Mouse (Mus musculus) kidney, postnatal 10 days (tissue): ENCODE data around the gene Rbm3.

ENCODE experiments used
- DNase-seq: peaks from one replicate; pipeline ENCODE4 v3.0.0; 2021; ENCODE audit warnings: mixed read lengths

The Rbm3 gene

GRCm38 (mm10) chrX:8145153-8145991 is at the start of gene Rbm3:
TSS of gene Rbm3 (minus strand) at chrX:8145880.
- peak; percentile 90 for DNase-seq

- no peak for DNase-seq
Measured at GRCm38 (mm10) chrX:8193419-8193723, 47.7 kb upstream of the Rbm3 start, which contains the start of gene Ebp. TSS of gene Ebp (minus strand) at chrX:8193512.

GRCm38 (mm10) chrX:8192640-8193418 is 47.1 kb upstream of the Rbm3 start:
- DNase-seq, result peak; percentile 83

- DNase-seq, result peak; percentile 27
Measured at GRCm38 (mm10) chrX:8192126-8192639, 46.5 kb upstream of the Rbm3 start.

GRCm38 (mm10) chrX:8182871-8183540 is 37.3 kb upstream of the Rbm3 start:
- no peak for DNase-seq

GRCm38 (mm10) chrX:8179646-8180045 is 34.0 kb upstream of the Rbm3 start:
- DNase-seq, result no peak

GRCm38 (mm10) chrX:8178871-8179270 is 33.2 kb upstream of the Rbm3 start:
- no peak for DNase-seq

- DNase-seq, result peak; percentile 90
Measured at GRCm38 (mm10) chrX:8175504-8176385, 30.1 kb upstream of the Rbm3 start, which contains the start of gene Tbc1d25. TSS of gene Tbc1d25 (minus strand) at chrX:8176181.

- no peak for DNase-seq
Measured at GRCm38 (mm10) chrX:8175169-8175503, 29.5 kb upstream of the Rbm3 start.

- no peak for DNase-seq
Measured at GRCm38 (mm10) chrX:8167716-8168647, 22.3 kb upstream of the Rbm3 start.

GRCm38 (mm10) chrX:8164471-8164870 is 18.8 kb upstream of the Rbm3 start:
- DNase-seq, result no peak

- no peak for DNase-seq
Measured at GRCm38 (mm10) chrX:8163076-8163475, 17.4 kb upstream of the Rbm3 start.

GRCm38 (mm10) chrX:8143750-8144149 is 1.9 kb downstream of the Rbm3 start:
- DNase-seq, result peak; percentile 40

GRCm38 (mm10) chrX:8142948-8143347 is 2.7 kb downstream of the Rbm3 start:
- DNase-seq, result no peak

GRCm38 (mm10) chrX:8141058-8141457 is 4.6 kb downstream of the Rbm3 start:
- no peak for DNase-seq

GRCm38 (mm10) chrX:8140446-8140845 is 5.2 kb downstream of the Rbm3 start:
- DNase-seq, result no peak

- no peak for DNase-seq
Measured at GRCm38 (mm10) chrX:8139480-8139879, 6.2 kb downstream of the Rbm3 start.

- no peak for DNase-seq
Measured at GRCm38 (mm10) chrX:8135886-8136285, 9.8 kb downstream of the Rbm3 start.

- DNase-seq, result peak; percentile 93
Measured at GRCm38 (mm10) chrX:8132017-8132976, 13.4 kb downstream of the Rbm3 start, which contains the start of gene Wdr13. TSS of gene Wdr13 (minus strand) at chrX:8132892.

- no peak for DNase-seq
Measured at GRCm38 (mm10) chrX:8131393-8131792, 14.3 kb downstream of the Rbm3 start.
